Mouse (Mus musculus): Measurements from ENCODE around the gene Olfr1136.

The Olfr1136 gene

GRCm38 (mm10) chr2:87693847-87694246 lies at the start of gene Olfr1136:
Gene Olfr1136, minus strand, starts transcription at chr2:87693947.
- DNase-seq (ENCODE audit: low read depth, low spot score) = no peak

DNA sequence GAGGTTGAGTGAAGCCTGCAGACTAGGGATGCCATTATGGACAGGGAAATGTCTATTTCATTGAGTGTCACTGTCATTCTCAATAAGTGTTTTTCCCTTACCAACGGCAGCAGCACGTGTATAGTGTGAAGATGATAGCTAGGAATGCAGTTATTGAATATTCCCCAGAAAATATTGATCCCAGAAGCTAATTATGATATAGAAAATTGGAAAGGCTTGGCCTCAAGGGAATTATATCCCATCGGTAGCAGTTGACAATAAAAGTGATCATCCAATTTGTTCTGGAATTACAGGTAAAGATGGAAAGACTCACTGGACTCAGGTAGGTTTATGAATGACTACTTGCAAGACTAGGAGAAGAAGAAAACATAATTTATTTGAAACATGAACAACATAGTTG lies 49.7 kb upstream of the Olfr1136 start, which contains the start of gene Olfr1140:
Gene Olfr1140 (plus strand): TSS at position 301 of the 400 bp plus-strand sequence.
- DNase-seq (ENCODE audit: low read depth, low spot score) = no peak

DNA sequence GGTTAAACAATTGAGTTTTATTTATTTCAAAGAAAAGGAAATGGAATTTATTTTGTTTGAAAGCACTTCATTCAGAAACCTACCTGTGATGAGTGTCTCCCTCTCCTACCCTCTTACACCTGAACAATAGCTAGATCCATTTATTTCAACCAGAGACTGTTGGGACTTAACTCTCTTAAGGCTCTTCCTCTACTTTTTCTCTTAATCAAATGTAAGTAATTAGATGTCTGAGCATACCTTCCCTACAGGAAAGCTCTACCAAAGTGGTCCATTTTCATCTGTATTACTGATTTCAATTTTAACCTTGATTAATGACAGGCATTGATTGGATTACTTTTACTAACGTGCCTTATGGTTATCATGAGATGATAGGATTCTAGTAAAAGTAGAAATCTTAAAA lies 46.1 kb upstream of the Olfr1136 start, which contains the start of gene Olfr1138:
Gene Olfr1138 (minus strand): TSS at position 101 of the 400 bp plus-strand sequence.
- no peak for DNase-seq (ENCODE audit: low read depth, low spot score)

DNA sequence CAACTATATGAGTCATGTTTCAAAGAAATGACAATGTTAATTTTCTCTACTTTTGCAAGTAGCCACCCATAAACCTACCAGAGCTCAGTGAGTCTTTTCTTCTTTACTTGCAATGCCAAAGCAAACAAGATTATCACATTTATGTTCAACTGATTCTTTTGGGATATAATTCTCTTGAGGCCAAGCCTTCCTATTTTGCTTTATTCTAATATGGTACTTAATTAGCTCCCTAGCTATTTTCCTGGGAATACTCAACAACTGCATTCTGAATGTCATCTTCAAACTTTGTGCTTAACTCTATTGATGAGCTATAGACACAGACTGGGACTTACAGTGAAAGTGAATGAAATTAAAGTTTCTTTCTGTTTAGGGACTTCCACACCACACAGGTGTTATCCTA lies 19.3 kb upstream of the Olfr1136 start, which contains the start of gene Olfr1137:
Gene Olfr1137 (minus strand): TSS at position 101 of the 400 bp plus-strand sequence.
- DNase-seq (ENCODE audit: low read depth, low spot score) = no peak

GRCm38 (mm10) chr2:87673564-87673963 lies 20.2 kb downstream of the Olfr1136 start, which contains the start of gene Olfr1135:
Gene Olfr1135, minus strand, starts transcription at chr2:87673664.
- DNase-seq (ENCODE audit: low read depth, low spot score) = no peak

GRCm38 (mm10) chr2:87658360-87658759 lies 35.4 kb downstream of the Olfr1136 start, which contains the start of gene Olfr1134:
Gene Olfr1134, minus strand, starts transcription at chr2:87658460.
- DNase-seq (ENCODE audit: low read depth, low spot score) = no peak

DNA sequence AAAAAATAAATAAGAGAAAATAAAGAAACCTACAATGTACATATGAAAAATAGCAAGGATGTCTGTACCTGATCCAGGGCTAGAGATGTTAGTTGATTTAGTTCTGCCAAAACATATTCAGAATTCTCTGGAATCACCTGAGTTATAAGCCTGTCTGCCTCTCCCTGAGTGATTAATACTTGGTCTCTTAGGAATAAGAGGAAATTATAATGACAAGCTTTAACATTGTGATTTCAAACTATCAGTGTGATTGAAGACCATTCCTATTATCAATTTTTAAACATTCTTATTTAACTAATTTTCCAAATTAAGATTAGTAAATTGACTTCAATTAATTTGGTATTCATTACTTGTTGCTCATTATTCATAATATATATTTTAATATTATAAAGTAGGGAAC lies 46.5 kb downstream of the Olfr1136 start, which contains the start of gene Olfr1133:
Gene Olfr1133 (minus strand): TSS at position 101 of the 400 bp plus-strand sequence.
- DNase-seq (ENCODE audit: low read depth, low spot score) = no peak
